Mouse (Mus musculus): ENCODE data around the gene Pou2f3.

DNA sequence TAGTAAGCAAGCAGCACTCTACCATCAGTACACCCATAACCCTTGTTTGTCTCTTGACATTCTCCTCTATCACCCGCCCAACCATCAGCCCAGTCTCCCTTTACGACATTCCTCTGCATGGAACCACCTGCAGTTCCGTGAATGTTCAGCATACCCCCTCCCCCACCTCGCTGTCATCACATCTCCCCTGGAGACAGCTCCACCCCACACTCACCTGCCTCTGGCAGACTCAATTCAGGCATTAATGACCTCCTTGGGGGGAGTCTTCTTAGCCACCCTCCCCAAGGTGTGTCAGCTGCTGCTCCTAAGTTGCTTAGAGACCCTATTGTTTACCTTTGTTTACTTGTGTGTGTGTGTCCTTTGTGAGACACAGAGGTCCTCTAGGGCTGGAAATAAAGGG lies 77.8 kb downstream of the Pou2f3 start:
- no peak for TF ChIP-seq POLR2A (IDR thresholded peaks at IDR 0.05; ENCODE audit: extremely low read depth, insufficient read depth, low read length)
- no peak for TF ChIP-seq CTCF (IDR thresholded peaks at IDR 0.05; ENCODE audit: extremely low read depth, insufficient read depth, low read length)
